Mouse (Mus musculus): ENCODE results near the gene Bpnt1.

Gene Bpnt1

DNA sequence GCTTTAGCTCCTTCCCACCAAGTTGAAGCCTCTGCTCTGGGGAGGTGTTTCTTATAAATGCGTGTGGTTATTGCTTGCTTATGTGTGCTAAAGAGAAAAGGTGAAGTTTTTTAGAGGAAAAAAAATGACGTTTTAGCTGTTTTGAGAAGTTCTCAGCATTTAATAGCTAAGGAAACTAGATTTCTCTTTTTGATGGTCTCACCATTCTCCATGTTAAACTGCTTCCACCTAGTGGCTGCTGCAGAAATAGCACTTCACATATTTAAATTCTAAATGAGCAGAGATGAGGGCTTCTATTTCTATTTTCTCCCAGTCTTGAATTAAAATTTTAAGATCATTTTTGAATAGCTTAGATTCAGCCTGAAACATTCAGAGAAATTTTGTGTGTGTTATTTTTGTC is 72.1 kb downstream of the Bpnt1 start:
- DNase-seq (ENCODE audit: low read depth, low spot score) = peak; percentile 8

DNA sequence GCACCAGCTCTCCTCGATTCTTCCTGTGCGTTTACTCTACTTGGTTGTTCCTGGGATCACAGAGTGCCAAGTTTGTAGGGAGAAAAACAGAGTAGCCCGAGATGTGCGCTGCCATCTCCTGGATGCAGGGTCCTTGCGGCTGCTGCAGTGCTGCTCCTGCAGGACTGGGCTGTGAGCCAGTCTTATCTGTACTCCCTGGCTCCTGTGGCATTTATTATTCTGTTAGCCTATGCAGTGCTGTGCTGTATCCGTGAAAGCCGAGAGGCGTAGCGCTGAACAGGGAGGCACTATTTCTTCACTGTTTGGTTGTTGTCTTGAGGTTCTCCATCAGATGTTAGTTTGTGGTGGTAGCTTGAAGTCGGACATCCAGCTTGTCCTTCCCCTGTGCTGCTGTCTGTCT is 74.0 kb downstream of the Bpnt1 start:
- DNase-seq (ENCODE audit: low read depth, low spot score) = no peak

All from embryo, embryonic 11.5 days (tissue).